ENCODE assay signal across 11 mouse cellular contexts in genomic region chr13:67500908-67501307, GRCm38 (mm10). TPM values are rescaled to one million over a fixed set of nuclear protein-coding genes. Genes with fewer than 3 reads are reported as not detected.
DNase-seq lines count a peak whose midpoint lies in the region; ATAC-seq lines count a peak whose summit lies in the region.
"Had no signal": no experiment of that assay in that cellular context is flagged by ENCODE, and none has a peak within 500 bp of the region (broad histone marks: within the 10 kb centered on the region; RNA-seq: fewer than 3 reads in every experiment).

No protein-coding gene starts in this region.

- peak overlapping the region; percentile 71; the same call in 1 of the 2 replicates for H3K4me2 ChIP-seq in heart, embryonic 15.5 days
- no peak overlapping the region for H3K4me2 ChIP-seq in midbrain, embryonic 11.5 days
- peak overlapping the region; percentile 86 for H3K4me2 ChIP-seq in neural tube, embryonic 15.5 days

- no peaks in the 10 kb centered on the region for H3K9me3 ChIP-seq in heart, embryonic 15.5 days (replicated peaks)
- no peaks in the 10 kb centered on the region for H3K9me3 ChIP-seq in heart, embryonic 10.5 days
- H3K9me3 ChIP-seq in midbrain, embryonic 11.5 days (ENCODE audit: control insufficient read depth, low read length), result no peaks in the 10 kb centered on the region
- H3K9me3 ChIP-seq in midbrain, embryonic 10.5 days (replicated peaks), result no peaks in the 10 kb centered on the region
- H3K9me3 ChIP-seq in limb, embryonic 10.5 days (replicated peaks), result no peaks in the 10 kb centered on the region
- no peaks in the 10 kb centered on the region for H3K9me3 ChIP-seq in neural tube, embryonic 15.5 days (replicated peaks)

- H3K9ac ChIP-seq in heart, embryonic 15.5 days, result no peak overlapping the region
- peak overlapping the region; percentile 80; the same call in 1 of the 2 replicates for H3K9ac ChIP-seq in midbrain, embryonic 11.5 days (ENCODE audit: low read length)
- no peak overlapping the region for H3K9ac ChIP-seq in neural tube, embryonic 15.5 days (replicated peaks)

- no peaks in the 10 kb centered on the region for H3K27me3 ChIP-seq in heart, embryonic 15.5 days
- no peaks in the 10 kb centered on the region for H3K27me3 ChIP-seq in heart, embryonic 10.5 days (ENCODE audit: insufficient read depth, poor library complexity, severe bottlenecking)
- H3K27me3 ChIP-seq in midbrain, embryonic 11.5 days (ENCODE audit: control insufficient read depth, insufficient read depth, low read length), result no peaks in the 10 kb centered on the region
- H3K27me3 ChIP-seq in midbrain, embryonic 10.5 days (ENCODE audit: low read depth, poor library complexity, severe bottlenecking), result no peaks in the 10 kb centered on the region
- no peaks in the 10 kb centered on the region for H3K27me3 ChIP-seq in limb, embryonic 10.5 days (ENCODE audit: low read depth, poor library complexity, severe bottlenecking)
- H3K27me3 ChIP-seq in neural tube, embryonic 15.5 days (replicated peaks), result no peaks in the 10 kb centered on the region
- H3K27me3 ChIP-seq: Patski had no signal

- WGBS in heart, embryonic 15.5 days, result 75% methylated on average over 1 of the region's 1 CpGs
- WGBS in heart, embryonic 10.5 days, result 63% methylated on average over 1 of the region's 1 CpGs
- WGBS in midbrain, embryonic 11.5 days, result 79% methylated on average over 1 of the region's 1 CpGs
- WGBS in midbrain, embryonic 10.5 days, result 85% methylated on average over 1 of the region's 1 CpGs
- 82% methylated on average over 1 of the region's 1 CpGs for WGBS in limb, embryonic 10.5 days
- 85% methylated on average over 1 of the region's 1 CpGs for WGBS in neural tube, embryonic 15.5 days

- no peak overlapping the region for H3K27ac ChIP-seq in heart, embryonic 15.5 days
- no peak overlapping the region for H3K27ac ChIP-seq in heart, embryonic 10.5 days
- no peak overlapping the region for H3K27ac ChIP-seq in midbrain, embryonic 11.5 days (ENCODE audit: low read depth, low read length)
- H3K27ac ChIP-seq in midbrain, embryonic 10.5 days (replicated peaks), result no peak overlapping the region
- no peak overlapping the region for H3K27ac ChIP-seq in limb, embryonic 10.5 days
- no peak overlapping the region for H3K27ac ChIP-seq in neural tube, embryonic 15.5 days (replicated peaks)

- no peak for ATAC-seq in heart, embryonic 15.5 days (replicated peaks; ENCODE audit: insufficient number of reproducible peaks, insufficient read depth, low FRiP score, low read depth)
- ATAC-seq in midbrain, embryonic 11.5 days (ENCODE audit: low FRiP score), result 0 out of 2 replicates have a peak, but pooled peaks have one; percentile 19
- peak; percentile 28; the same call in 1 of the 2 replicates for ATAC-seq in neural tube, embryonic 15.5 days (ENCODE audit: low FRiP score)

- no peak for DNase-seq in heart, embryonic 10.5 days (ENCODE audit: low spot score)
- DNase-seq in midbrain, embryonic 11.5 days (ENCODE audit: low spot score, missing footprints), result no peak
- DNase-seq in midbrain, embryonic 10.5 days (ENCODE audit: low spot score), result no peak
- no peak for DNase-seq in limb, embryonic 10.5 days (ENCODE audit: low spot score)
- DNase-seq in spleen, postnatal 14 days (ENCODE audit: low spot score in 2 of 2), result no peak
- DNase-seq in spleen, postnatal 10 days (ENCODE audit: low spot score in 2 of 2), result no peak

- peaks cover 2% of the 10 kb centered on the region; the same call in 1 of the 2 replicates for H3K36me3 ChIP-seq in heart, embryonic 15.5 days
- peaks cover 2% of the 10 kb centered on the region; the same call in 1 of the 2 replicates for H3K36me3 ChIP-seq in heart, embryonic 10.5 days
- no peaks in the 10 kb centered on the region for H3K36me3 ChIP-seq in midbrain, embryonic 11.5 days (ENCODE audit: control insufficient read depth, insufficient read depth, low read length)
- H3K36me3 ChIP-seq in midbrain, embryonic 10.5 days, result peaks cover 3% of the 10 kb centered on the region; the same call in 1 of the 2 replicates
- H3K36me3 ChIP-seq in limb, embryonic 10.5 days, result peaks cover 6% of the 10 kb centered on the region; the same call in 1 of the 2 replicates
- peaks cover 8% of the 10 kb centered on the region for H3K36me3 ChIP-seq in neural tube, embryonic 15.5 days

- H3K4me1 ChIP-seq in heart, embryonic 15.5 days (replicated peaks), result peaks cover 8% of the 10 kb centered on the region
- peaks cover 8% of the 10 kb centered on the region for H3K4me1 ChIP-seq in heart, embryonic 10.5 days
- peaks cover 6% of the 10 kb centered on the region; the same call in 1 of the 2 replicates for H3K4me1 ChIP-seq in midbrain, embryonic 11.5 days (ENCODE audit: control insufficient read depth, insufficient read depth, low read length)
- peaks cover 8% of the 10 kb centered on the region for H3K4me1 ChIP-seq in midbrain, embryonic 10.5 days
- peaks cover 9% of the 10 kb centered on the region for H3K4me1 ChIP-seq in limb, embryonic 10.5 days
- H3K4me1 ChIP-seq in neural tube, embryonic 15.5 days, result peaks cover 14% of the 10 kb centered on the region

- peak overlapping the region; percentile 75; the same call in 1 of the 2 replicates for H3K4me3 ChIP-seq in heart, embryonic 15.5 days
- no peak overlapping the region for H3K4me3 ChIP-seq in heart, embryonic 10.5 days
- H3K4me3 ChIP-seq in midbrain, embryonic 11.5 days (ENCODE audit: low read depth, low read length), result no peak overlapping the region
- H3K4me3 ChIP-seq in midbrain, embryonic 10.5 days, result no peak overlapping the region
- 0 out of 2 replicates have a peak overlapping the region, but pooled peaks have one; percentile 77 for H3K4me3 ChIP-seq in limb, embryonic 10.5 days
- no peak overlapping the region for H3K4me3 ChIP-seq in neural tube, embryonic 15.5 days (replicated peaks)

RNA-seq across cellular contexts. Expression of gene Zfp58, which starts 0.6 kb away (rescaled TPM):
- polyA plus RNA-seq in heart, embryonic 15.5 days (2015; fragmentation: Nextera tagmentation; extraction: Ambion mirVana), result 7.8 and 8.0 TPM in 2 replicates
- 9.6 and 12.9 TPM in 2 replicates for polyA plus RNA-seq in heart, embryonic 10.5 days (2016; fragmentation: Nextera tagmentation; extraction: Ambion mirVana)
- 17.9 and 19.6 TPM in 2 replicates for polyA plus RNA-seq in midbrain, embryonic 11.5 days (2014; fragmentation: Nextera tagmentation; extraction: Ambion mirVana)
- 15.1 and 15.9 TPM in 2 replicates for polyA plus RNA-seq in midbrain, embryonic 10.5 days (2016; fragmentation: Nextera tagmentation; extraction: Ambion mirVana)
- polyA plus RNA-seq in limb, embryonic 10.5 days (2016; fragmentation: Nextera tagmentation; extraction: Ambion mirVana), result 14.2 and 18.5 TPM in 2 replicates
- 10.4 and 11.2 TPM in 2 replicates for polyA plus RNA-seq in neural tube, embryonic 15.5 days (2015; fragmentation: Nextera tagmentation; extraction: Ambion mirVana)

RNA-seq across cellular contexts. Expression of gene Zfp874b, which starts 16.9 kb away (rescaled TPM):
- polyA plus RNA-seq in heart, embryonic 15.5 days (2015; fragmentation: Nextera tagmentation; extraction: Ambion mirVana), result 1.8 and 3.0 TPM in 2 replicates
- polyA plus RNA-seq in heart, embryonic 10.5 days (2016; fragmentation: Nextera tagmentation; extraction: Ambion mirVana), result 1.4 and 2.1 TPM in 2 replicates
- 1.2 and 1.9 TPM in 2 replicates for polyA plus RNA-seq in midbrain, embryonic 11.5 days (2014; fragmentation: Nextera tagmentation; extraction: Ambion mirVana)
- polyA plus RNA-seq in midbrain, embryonic 10.5 days (2016; fragmentation: Nextera tagmentation; extraction: Ambion mirVana), result 1.4 and 1.6 TPM in 2 replicates
- polyA plus RNA-seq in limb, embryonic 10.5 days (2016; fragmentation: Nextera tagmentation; extraction: Ambion mirVana), result 1.5 and 2.5 TPM in 2 replicates
- 2.5 and 3.7 TPM in 2 replicates for polyA plus RNA-seq in neural tube, embryonic 15.5 days (2015; fragmentation: Nextera tagmentation; extraction: Ambion mirVana)

RNA-seq across cellular contexts. Expression of gene Gm26965, which starts 25.0 kb away (rescaled TPM):
- polyA plus RNA-seq in heart, embryonic 15.5 days (2015; fragmentation: Nextera tagmentation; extraction: Ambion mirVana), result not detected in 2 replicates
- polyA plus RNA-seq in heart, embryonic 10.5 days (2016; fragmentation: Nextera tagmentation; extraction: Ambion mirVana), result not detected in 2 replicates
- not detected in 2 replicates for polyA plus RNA-seq in midbrain, embryonic 11.5 days (2014; fragmentation: Nextera tagmentation; extraction: Ambion mirVana)
- polyA plus RNA-seq in midbrain, embryonic 10.5 days (2016; fragmentation: Nextera tagmentation; extraction: Ambion mirVana), result 0.29 TPM in 1 of 2 replicates, not detected in the other
- not detected in 2 replicates for polyA plus RNA-seq in limb, embryonic 10.5 days (2016; fragmentation: Nextera tagmentation; extraction: Ambion mirVana)
- polyA plus RNA-seq in neural tube, embryonic 15.5 days (2015; fragmentation: Nextera tagmentation; extraction: Ambion mirVana), result not detected in 2 replicates
- polyA plus RNA-seq: embryonic facial prominence, embryonic 14.5 days; Patski; stomach, embryonic 16.5 days had no signal

RNA-seq across cellular contexts. Expression of gene Zfp87, which starts 25.1 kb away (rescaled TPM):
- 17.7 and 18.2 TPM in 2 replicates for polyA plus RNA-seq in heart, embryonic 15.5 days (2015; fragmentation: Nextera tagmentation; extraction: Ambion mirVana)
- polyA plus RNA-seq in heart, embryonic 10.5 days (2016; fragmentation: Nextera tagmentation; extraction: Ambion mirVana), result 14.9 and 16.7 TPM in 2 replicates
- 31.7 and 34.9 TPM in 2 replicates for polyA plus RNA-seq in midbrain, embryonic 11.5 days (2014; fragmentation: Nextera tagmentation; extraction: Ambion mirVana)
- polyA plus RNA-seq in midbrain, embryonic 10.5 days (2016; fragmentation: Nextera tagmentation; extraction: Ambion mirVana), result 24.3 and 27.5 TPM in 2 replicates
- polyA plus RNA-seq in limb, embryonic 10.5 days (2016; fragmentation: Nextera tagmentation; extraction: Ambion mirVana), result 18.0 and 22.3 TPM in 2 replicates
- polyA plus RNA-seq in neural tube, embryonic 15.5 days (2015; fragmentation: Nextera tagmentation; extraction: Ambion mirVana), result 30.4 and 37.0 TPM in 2 replicates

RNA-seq across cellular contexts. Expression of gene Zfp874a, which starts 49.5 kb away (rescaled TPM):
- 5.8 and 5.9 TPM in 2 replicates for polyA plus RNA-seq in heart, embryonic 15.5 days (2015; fragmentation: Nextera tagmentation; extraction: Ambion mirVana)
- polyA plus RNA-seq in heart, embryonic 10.5 days (2016; fragmentation: Nextera tagmentation; extraction: Ambion mirVana), result 5.7 and 6.2 TPM in 2 replicates
- 7.5 and 9.4 TPM in 2 replicates for polyA plus RNA-seq in midbrain, embryonic 11.5 days (2014; fragmentation: Nextera tagmentation; extraction: Ambion mirVana)
- 6.0 and 6.6 TPM in 2 replicates for polyA plus RNA-seq in midbrain, embryonic 10.5 days (2016; fragmentation: Nextera tagmentation; extraction: Ambion mirVana)
- 6.8 and 10.1 TPM in 2 replicates for polyA plus RNA-seq in limb, embryonic 10.5 days (2016; fragmentation: Nextera tagmentation; extraction: Ambion mirVana)
- 5.1 and 7.6 TPM in 2 replicates for polyA plus RNA-seq in neural tube, embryonic 15.5 days (2015; fragmentation: Nextera tagmentation; extraction: Ambion mirVana)

Comparison
In these comparisons a context has a peak if more than half of its experiments do, and no peak if none do; other contexts are left out.
1. H3K4me3 ChIP-seq: peak in heart, embryonic 15.5 days (single experiment) and limb, embryonic 10.5 days (single experiment); none in heart, embryonic 10.5 days (single experiment), midbrain, embryonic 11.5 days (single experiment), midbrain, embryonic 10.5 days (single experiment) and neural tube, embryonic 15.5 days (single experiment).